Mouse (Mus musculus) hindbrain, postnatal 0 days (tissue): ENCODE data around the gene Fancg. TPM values are rescaled to one million over a fixed set of nuclear protein-coding genes. Genes with fewer than 3 reads are reported as not detected.
"Not testable (repeated sequence)": the region's sequence is repeated elsewhere in the genome, so short reads cannot be mapped to it uniquely, and the experiment has no call there.

Source experiments
- ATAC-seq: fragments of 200-750 bp; cut with Nextera tagmentation; 2 replicates; pipeline ENCODE4 v1.8.0; 2017; ENCODE audit warnings: mild to moderate bottlenecking, moderate TSS enrichment, moderate library complexity
- DNase-seq: peaks from one replicate; pipeline ENCODE4 v3.0.0-alpha.2; 2015; ENCODE audit warnings: low spot score
- H3K27ac ChIP-seq: fragments of 300-500 bp; sonication (generic); 2 replicates; pipeline ENCODE4 v1.5.1; 2014; ENCODE audit warnings: mild to moderate bottlenecking
- H3K27me3 ChIP-seq: fragments of 300-500 bp; sonication (generic); 2 replicates; pipeline ENCODE4 v1.6.1; 2014; ENCODE audit warnings: low read length, mixed read lengths; ENCODE audit not compliant: insufficient read depth
- H3K36me3 ChIP-seq: fragments of 300-500 bp; sonication (generic); 2 replicates; pipeline ENCODE4 v1.6.1; 2014; ENCODE audit warnings: low read length, mixed read lengths; ENCODE audit not compliant: insufficient read depth
- H3K4me1 ChIP-seq: fragments of 300-500 bp; sonication (generic); 2 replicates; pipeline ENCODE4 v1.6.1; 2014; ENCODE audit warnings: antibody characterized with exemption, low read length, mixed read lengths; ENCODE audit not compliant: insufficient read depth
- H3K4me2 ChIP-seq: fragments of 300-500 bp; sonication (generic); 2 replicates; pipeline ENCODE4 v1.6.1; 2014; ENCODE audit warnings: low read depth, mild to moderate bottlenecking, low read length, moderate library complexity, mixed read lengths
- H3K4me3 ChIP-seq: fragments of 300-500 bp; sonication (generic); 2 replicates; pipeline ENCODE4 v1.5.1; 2014; ENCODE audit warnings: low read length
- H3K9ac ChIP-seq: fragments of 300-500 bp; sonication (generic); replicated peaks from 2 replicates; pipeline ENCODE4 v1.6.1; 2014; ENCODE audit warnings: mild to moderate bottlenecking, low read length, moderate library complexity, mixed read lengths
- H3K9me3 ChIP-seq: fragments of 300-500 bp; sonication (generic); 2 replicates; pipeline ENCODE4 v1.6.1; 2016; ENCODE audit warnings: low read length, mixed read lengths
- CTCF ChIP-seq: IDR thresholded peaks from 2 replicates; pipeline ENCODE4 v1.5.1; 2016; ENCODE audit warnings: antibody characterized with exemption, control low read depth, low read depth
- WGBS: fragments of 180-500 bp; shearing (Covaris S2); extraction: QIAGEN DNeasy Blood & Tissue Kit; methylation state at CpG from one replicate; pipeline ENCODE4 v1.1.7; 2014; 5-methylcytosine and 5-hydroxymethylcytosine counted together
- polyA plus RNA-seq: library from polyadenylated mRNA; unstranded; fragments of >200 nt; fragmentation: Nextera tagmentation; extraction: Ambion mirVana; gene quantifications from 2 replicates; pipeline ENCODE4 v1.2.1, GENCODE M21; 2015
- total RNA-seq: library from RNA; depleted of rRNA; stranded (reverse); fragments of >200 nt; gene quantifications from 2 replicates; pipeline ENCODE4 v1.2.3, GENCODE M21; 2014

Fancg gene
- total and polyA plus RNA-seq, 2 experiments from 2014 or later = 13.1 to 14.5 TPM

DNA sequence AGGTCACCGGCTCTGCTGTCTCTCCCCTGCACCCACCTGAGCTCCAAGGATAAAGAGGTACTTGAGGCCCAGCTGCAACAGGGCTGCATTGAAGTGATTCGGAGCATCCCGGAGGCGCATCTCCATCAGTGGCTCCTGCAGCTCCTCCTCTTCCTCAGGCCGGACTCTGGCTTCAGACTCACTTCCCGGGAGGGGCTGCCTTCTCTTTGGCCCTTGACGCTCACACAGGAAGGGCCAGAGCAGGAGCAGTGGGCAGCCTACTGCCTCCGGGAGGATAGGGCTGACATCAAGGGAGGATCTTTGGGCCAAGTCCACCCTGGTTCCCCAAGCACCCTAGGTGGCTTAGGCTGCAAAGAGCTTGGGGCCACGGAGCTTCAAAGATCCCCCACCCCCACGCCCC, 8.9 kb upstream of the Fancg start:
- Histone ChIP-seq H3K27ac (no peak overlapping the region), H3K4me2 (no peak overlapping the region), H3K9ac (no peak overlapping the region), H3K27me3 (no peaks in the 10 kb centered on the region), H3K36me3 (peaks cover 45% of the 10 kb centered on the region), H3K4me3 (no peak overlapping the region), H3K4me1 (peaks cover 4% of the 10 kb centered on the region), H3K9me3 (no peaks in the 10 kb centered on the region)
- TF ChIP-seq CTCF = no peak
- ATAC-seq (no peak), DNase-seq (no peak)
- 92% methylated on average over 10 of the region's 10 CpGs for WGBS

DNA sequence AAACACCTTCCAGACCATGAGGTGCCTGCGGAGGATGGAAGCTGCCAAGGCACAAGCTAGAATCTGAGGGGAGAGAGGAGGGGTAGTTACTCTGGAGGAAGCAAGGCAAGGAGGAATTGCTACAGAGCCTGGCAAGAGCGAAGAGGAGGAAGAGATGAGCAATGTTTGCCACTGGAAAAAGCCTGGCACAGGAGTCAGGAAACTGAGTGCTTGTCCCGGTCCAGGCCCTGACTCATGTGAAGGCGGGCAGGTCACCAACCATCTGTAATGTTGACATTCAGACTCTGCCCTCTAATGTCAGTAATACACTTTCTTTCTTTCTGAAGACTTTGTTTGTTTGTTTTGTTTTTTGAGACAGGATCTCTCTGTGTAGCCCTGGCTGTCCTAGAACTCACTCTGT, 7.8 kb upstream of the Fancg start:
- no peak for DNase-seq
- Histone ChIP-seq H3K9ac (no peak overlapping the region), H3K4me1 (no peaks in the 10 kb centered on the region), H3K27me3 (no peaks in the 10 kb centered on the region), H3K4me2 (no peak overlapping the region), H3K4me3 (no peak overlapping the region), H3K9me3 (no peaks in the 10 kb centered on the region), H3K27ac (no peak overlapping the region), H3K36me3 (peaks cover 42% of the 10 kb centered on the region)
- 94% methylated on average over 4 of the region's 4 CpGs for WGBS
- no peak for ATAC-seq
- no peak for TF ChIP-seq CTCF

GRCm38 (mm10) chr4:43012091-43012490, 1.8 kb upstream of the Fancg start:
- Histone ChIP-seq H3K4me2 (no peak overlapping the region), H3K9ac (no peak overlapping the region), H3K9me3 (no peaks in the 10 kb centered on the region), H3K27me3 (no peaks in the 10 kb centered on the region), H3K27ac (no peak overlapping the region), H3K4me1 (no peaks in the 10 kb centered on the region), H3K4me3 (no peak overlapping the region), H3K36me3 (peaks cover 4% of the 10 kb centered on the region; the same call in 1 of the 2 replicates)
- 100% methylated on average over 1 of the region's 1 CpGs for WGBS
- no peak for DNase-seq
- no peak for TF ChIP-seq CTCF
- no peak for ATAC-seq

- 64% methylated on average over 2 of the region's 2 CpGs for WGBS
Observed at GRCm38 (mm10) chr4:43005765-43006164, 4.5 kb downstream of the Fancg start.

DNA sequence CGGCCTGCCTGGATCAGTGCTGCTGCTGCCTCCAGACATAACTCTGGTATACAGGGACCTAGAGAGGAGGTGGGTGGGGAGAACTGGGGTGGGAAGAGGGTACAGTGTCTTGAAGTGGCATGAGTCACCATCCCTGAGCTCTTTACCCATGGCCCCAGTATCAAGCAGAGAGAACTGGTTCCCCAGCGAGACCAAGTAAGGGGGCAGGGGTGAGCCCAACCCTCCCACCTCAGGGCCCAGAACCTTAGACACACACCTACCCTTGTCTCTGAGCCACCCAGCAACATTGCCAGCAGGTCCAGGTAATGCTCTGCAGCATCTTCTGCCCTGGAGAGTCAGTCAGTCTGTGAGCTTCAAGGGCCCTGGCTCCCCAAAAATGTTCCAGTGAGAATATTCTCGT, 5.4 kb downstream of the Fancg start:
- ATAC-seq (no peak), DNase-seq (no peak)
- WGBS = 96% methylated on average over 3 of the region's 3 CpGs

More at GRCm38 (mm10) chr4:43005765-43006164, 4.5 kb downstream of the Fancg start:
- Histone ChIP-seq H3K4me1 (no peaks in the 10 kb centered on the region), H3K27ac (no peak overlapping the region), H3K9me3 (no peaks in the 10 kb centered on the region), H3K27me3 (no peaks in the 10 kb centered on the region), H3K4me3 (no peak overlapping the region), H3K36me3 (no peaks in the 10 kb centered on the region), H3K9ac (no peak overlapping the region), H3K4me2 (no peak overlapping the region)
- peak; percentile 60 for TF ChIP-seq CTCF
- DNase-seq = peak; percentile 45
- no peak for ATAC-seq

GRCm38 (mm10) chr4:43002756-43003439, 7.4 kb downstream of the Fancg start:
- Histone ChIP-seq H3K4me2 (no peak overlapping the region), H3K9me3 (no peaks in the 10 kb centered on the region), H3K27ac (no peak overlapping the region), H3K4me1 (peaks cover 11% of the 10 kb centered on the region), H3K27me3 (no peaks in the 10 kb centered on the region), H3K9ac (no peak overlapping the region), H3K4me3 (no peak overlapping the region), H3K36me3 (no peaks in the 10 kb centered on the region)
- WGBS = 76% methylated on average over 12 of the region's 12 CpGs
- no peak for TF ChIP-seq CTCF
- DNase-seq (no peak), ATAC-seq (no peak)

More for the DNA sequence above, 5.4 kb downstream of the Fancg start:
- no peak overlapping the region for H3K27ac ChIP-seq
- H3K9me3 ChIP-seq = no peaks in the 10 kb centered on the region
- no peak overlapping the region for H3K9ac ChIP-seq
- no peaks in the 10 kb centered on the region for H3K36me3 ChIP-seq
- H3K27me3 ChIP-seq = no peaks in the 10 kb centered on the region
- no peak overlapping the region for H3K4me3 ChIP-seq
- no peaks in the 10 kb centered on the region for H3K4me1 ChIP-seq
- no peak overlapping the region for H3K4me2 ChIP-seq
- TF ChIP-seq CTCF = no peak

GRCm38 (mm10) chr4:43001272-43001671, 9.0 kb downstream of the Fancg start:
- no peak for ATAC-seq
- no peak for DNase-seq
- H3K9ac ChIP-seq = no peak overlapping the region
- H3K27me3 ChIP-seq = no peaks in the 10 kb centered on the region
- H3K9me3 ChIP-seq = no peaks in the 10 kb centered on the region
- peaks cover 16% of the 10 kb centered on the region for H3K4me1 ChIP-seq
- H3K27ac ChIP-seq = peak overlapping the region; percentile 73
- WGBS = 90% methylated on average over 2 of the region's 2 CpGs
- no peak for TF ChIP-seq CTCF
- no peak overlapping the region for H3K4me2 ChIP-seq
- H3K36me3 ChIP-seq = no peaks in the 10 kb centered on the region
- no peak overlapping the region for H3K4me3 ChIP-seq

GRCm38 (mm10) chr4:43000141-43000986, 9.9 kb downstream of the Fancg start, which contains the start of gene Vcp:
TSS of gene Vcp (minus strand) at chr4:43000507.
- Histone ChIP-seq H3K4me3 (peak within 1 kb of the TSS; percentile 96), H3K27ac (peak within 1 kb of the TSS; percentile 99), H3K4me1 (peaks cover 16% of the 10 kb centered on the region), H3K9ac (peak within 1 kb of the TSS; percentile 97), H3K4me2 (peak within 1 kb of the TSS; percentile 93)
- DNase-seq (peak; percentile 99), ATAC-seq (peak; percentile 99)
- H3K9me3 ChIP-seq, H3K36me3 ChIP-seq, H3K27me3 ChIP-seq: not testable (repeated sequence)
- WGBS = 1% methylated on average over 46 of the region's 56 CpGs
